Mouse (Mus musculus) frontal cortex, adult 2 months (tissue): ENCODE measurements around the gene Sash1. TPM values are rescaled to one million over a fixed set of nuclear protein-coding genes. Genes with fewer than 3 reads are reported as not detected.
A peak's percentile ranks its signal among the peaks of the same experiment; 100 is the strongest.

Source experiments
- DNase-seq, 2 experiments: peaks; one replicate each; pipeline ENCODE4 v3.0.0; 2022; ENCODE audit warnings: low spot score in 1 of 2; ENCODE audit errors: extremely low spot score in 1 of 2
- polyA plus RNA-seq: library from polyadenylated mRNA; depleted of rRNA; stranded (reverse); fragments of >200 nt; gene quantifications from 2 replicates; pipeline ENCODE4 v1.2.3, GENCODE M21; 2012

Gene Sash1
- polyA plus RNA-seq, 1 experiment: 35.6 TPM

DNA sequence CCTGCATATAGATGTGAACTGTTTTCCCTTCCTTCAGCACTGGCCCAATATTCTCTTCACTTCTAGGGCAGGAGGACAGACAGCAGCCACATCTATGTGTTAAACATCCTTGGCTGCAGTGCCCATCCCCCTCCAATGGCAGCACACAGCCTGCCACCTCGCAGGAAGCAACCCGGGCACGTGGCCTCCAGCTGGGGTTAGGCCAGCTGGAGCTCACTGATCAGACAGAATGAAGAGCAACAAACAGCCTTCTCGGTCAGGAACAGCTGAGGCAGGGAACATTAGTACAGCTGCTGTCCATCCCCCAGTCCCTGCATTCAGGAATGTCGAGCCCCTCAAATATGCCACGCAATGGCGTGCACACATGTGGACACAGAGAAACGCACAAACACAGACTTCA lies 81.6 kb downstream of the Sash1 start:
- DNase-seq: peak in 1 of 2 experiments; percentile 36

GRCm38 (mm10) chr10:8801719-8802347 lies 84.0 kb downstream of the Sash1 start:
- no peak for DNase-seq

- peak; percentile 56 to 75 for DNase-seq
Measured at GRCm38 (mm10) chr10:8801139-8801613, 84.7 kb downstream of the Sash1 start.

- DNase-seq: no peak
Measured at GRCm38 (mm10) chr10:8797826-8798225, 88.0 kb downstream of the Sash1 start.

- peak; percentile 30 to 87 for DNase-seq
Measured at GRCm38 (mm10) chr10:8795336-8795735, 90.5 kb downstream of the Sash1 start.

- peak in 1 of 2 experiments; percentile 91 for DNase-seq
Measured at GRCm38 (mm10) chr10:8792412-8792811, 93.5 kb downstream of the Sash1 start.

- no peak for DNase-seq
Measured at GRCm38 (mm10) chr10:8789096-8789495, 96.8 kb downstream of the Sash1 start.

DNA sequence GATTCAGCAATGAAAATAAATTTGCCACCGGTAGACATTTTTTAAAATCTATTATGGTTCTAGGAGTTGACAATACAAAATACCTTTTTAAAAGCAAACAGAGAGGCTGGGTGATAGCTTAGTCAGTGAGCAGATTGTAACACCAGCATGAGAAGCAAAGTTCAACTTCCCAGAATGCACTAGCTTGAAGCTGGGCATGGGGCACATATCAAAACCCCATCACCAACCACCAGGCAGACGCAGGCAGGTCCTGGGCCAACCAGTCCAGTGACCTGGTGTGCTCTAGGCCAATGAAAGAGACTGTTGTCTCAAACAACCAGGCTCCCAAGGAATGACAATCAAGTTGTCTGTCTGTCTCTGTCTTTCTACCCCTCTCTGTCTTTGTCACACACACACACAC lies 98.6 kb downstream of the Sash1 start:
- DNase-seq: no peak

DNA sequence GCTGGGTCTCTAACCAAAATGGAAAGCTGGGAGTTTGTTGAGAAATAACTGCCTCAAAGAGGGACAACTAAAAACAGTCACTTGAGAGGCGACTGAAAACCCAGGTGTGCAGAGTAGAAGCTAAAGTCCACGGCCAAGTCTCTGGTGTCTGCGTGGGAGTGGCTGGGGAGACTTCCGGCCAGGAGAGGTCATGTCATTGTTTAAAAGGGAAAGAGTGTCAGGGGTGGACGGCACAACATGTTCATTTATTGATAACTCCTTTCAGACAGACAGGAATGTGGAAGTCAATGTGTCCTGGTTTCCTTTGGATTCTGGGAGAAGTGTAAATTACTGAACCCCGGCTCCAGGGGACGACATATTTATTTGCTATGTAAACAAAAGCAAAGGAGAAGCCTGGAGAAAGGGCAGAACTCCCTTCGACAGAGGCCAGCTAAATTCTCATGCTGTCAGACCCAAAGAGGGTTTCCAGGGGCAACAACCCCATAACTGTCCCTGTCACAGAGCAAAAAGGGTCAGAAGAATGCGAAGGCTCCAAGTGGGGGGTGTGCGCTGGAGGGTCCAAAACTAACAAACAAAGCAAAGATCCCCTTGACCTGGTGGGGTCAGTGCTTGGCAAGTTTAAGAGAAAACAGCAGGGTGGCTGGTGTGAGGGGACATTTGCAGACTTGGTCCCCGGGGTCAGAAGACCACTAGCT lies 100.3 kb downstream of the Sash1 start:
- DNase-seq: no peak

DNA sequence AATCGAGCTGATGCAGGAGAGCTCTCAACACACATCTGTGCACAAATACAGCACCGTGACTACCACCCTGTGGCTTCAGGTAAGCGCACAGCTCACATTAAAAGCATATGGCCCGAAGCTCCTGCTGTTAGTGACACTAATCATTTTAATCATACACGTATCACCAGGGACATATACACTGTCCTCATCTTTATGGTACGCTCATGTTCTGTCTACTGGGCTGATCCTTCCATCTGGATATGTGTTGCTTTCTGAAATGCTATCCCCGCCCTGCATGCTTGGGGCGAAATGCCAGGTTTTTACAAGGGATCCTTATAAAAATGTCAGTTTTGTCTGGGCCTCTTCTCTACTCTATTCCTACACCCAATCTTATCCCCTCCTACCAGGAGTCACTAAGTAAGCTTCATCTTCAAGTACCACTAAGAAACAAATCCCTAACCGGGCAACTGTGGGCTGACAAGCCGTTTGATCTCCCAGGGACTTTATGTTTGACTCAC lies 103.9 kb downstream of the Sash1 start:
- DNase-seq: no peak

- no peak for DNase-seq
Measured at GRCm38 (mm10) chr10:8779842-8780241, 106.0 kb downstream of the Sash1 start.

DNA sequence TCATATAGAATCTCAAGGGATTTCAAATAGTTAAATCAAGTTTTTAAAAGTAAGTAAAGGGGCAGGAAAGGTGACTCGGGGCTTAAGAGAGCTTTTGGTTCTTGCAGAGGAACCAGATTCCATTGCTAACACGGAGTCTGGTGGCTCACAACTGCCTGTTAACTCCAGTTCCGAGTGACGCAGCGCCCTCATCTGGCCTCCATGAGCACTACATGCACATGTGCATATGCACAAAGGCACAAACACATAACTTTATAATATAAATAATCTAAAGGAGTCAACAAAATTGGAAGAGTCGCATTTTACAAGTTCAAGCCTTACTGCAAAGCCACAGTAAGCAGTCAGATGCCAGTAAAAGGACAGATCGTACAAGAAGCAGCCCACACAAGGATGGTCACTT lies 107.0 kb downstream of the Sash1 start:
- DNase-seq: no peak

DNA sequence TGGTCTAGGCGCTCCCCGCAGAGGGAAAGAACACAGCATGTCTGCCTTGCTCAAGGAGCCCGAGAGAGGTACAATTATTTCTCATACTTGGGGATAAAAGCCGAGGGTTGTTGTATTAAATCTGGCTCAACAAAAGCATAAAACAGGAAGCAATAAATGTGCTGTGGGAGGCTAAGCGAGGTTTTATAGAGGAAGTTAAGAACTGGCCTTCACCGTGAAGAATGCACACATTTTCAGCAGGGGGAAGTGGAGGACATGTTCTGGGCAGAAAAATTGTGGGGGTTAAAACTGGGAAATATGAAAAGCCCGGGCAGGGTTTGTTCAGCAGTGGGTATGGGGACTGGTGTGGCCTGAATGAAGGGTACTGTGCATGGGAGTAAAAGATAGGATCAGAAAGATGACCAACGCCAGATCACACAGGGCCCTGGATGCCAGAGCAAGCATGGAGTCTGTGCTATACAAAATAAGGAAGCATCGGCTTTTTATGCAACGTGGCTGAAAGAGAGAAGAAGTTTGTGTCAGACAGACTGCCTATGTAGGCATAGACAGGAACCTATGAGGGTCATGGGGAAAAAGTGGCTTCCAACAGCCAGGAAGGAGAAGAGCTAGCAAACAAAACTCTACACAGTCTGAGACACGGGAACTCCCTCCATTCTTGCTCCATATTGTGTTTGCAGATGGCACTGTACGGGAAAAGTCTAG lies 108.2 kb downstream of the Sash1 start:
- no peak for DNase-seq

DNA sequence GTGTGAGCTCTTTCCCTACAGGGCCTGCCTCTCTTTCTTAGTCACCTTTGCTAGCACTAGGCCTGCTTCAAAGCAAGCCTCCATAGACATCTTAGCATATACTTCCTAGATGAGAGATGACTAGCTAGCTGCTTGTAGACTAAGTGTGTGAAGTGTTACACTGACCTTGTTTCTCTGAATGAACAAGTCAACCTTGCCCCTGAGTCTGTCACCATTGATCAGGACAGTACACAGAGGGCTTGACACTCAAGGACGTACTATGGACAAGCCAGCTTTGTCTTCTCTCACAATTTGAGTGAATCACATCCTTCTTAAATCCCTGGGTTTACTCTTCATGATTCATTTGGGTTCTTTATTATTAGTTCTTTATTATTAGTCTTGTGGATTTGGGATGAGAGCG lies 109.1 kb downstream of the Sash1 start:
- no peak for DNase-seq

DNA sequence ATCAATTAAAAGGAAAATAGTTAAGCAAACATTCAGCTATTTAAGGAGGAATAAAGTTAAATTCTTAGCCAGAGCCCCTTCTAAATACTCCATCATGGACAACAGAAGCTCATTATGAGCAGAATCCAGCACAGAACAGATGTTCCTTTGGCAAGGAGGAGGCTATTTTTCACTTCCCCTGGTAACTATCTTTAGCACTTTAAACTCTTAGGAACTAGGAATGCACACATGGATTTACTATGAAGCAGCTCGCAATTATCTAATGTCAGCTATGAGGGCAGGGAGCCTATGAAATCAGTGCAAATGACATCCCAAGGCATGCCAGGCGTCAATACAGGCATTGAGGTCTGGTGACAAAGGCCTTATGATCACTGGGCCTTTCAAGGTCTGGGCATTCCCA lies 110.1 kb downstream of the Sash1 start:
- DNase-seq: no peak

GRCm38 (mm10) chr10:8772464-8773209 lies 113.2 kb downstream of the Sash1 start:
- no peak for DNase-seq

DNA sequence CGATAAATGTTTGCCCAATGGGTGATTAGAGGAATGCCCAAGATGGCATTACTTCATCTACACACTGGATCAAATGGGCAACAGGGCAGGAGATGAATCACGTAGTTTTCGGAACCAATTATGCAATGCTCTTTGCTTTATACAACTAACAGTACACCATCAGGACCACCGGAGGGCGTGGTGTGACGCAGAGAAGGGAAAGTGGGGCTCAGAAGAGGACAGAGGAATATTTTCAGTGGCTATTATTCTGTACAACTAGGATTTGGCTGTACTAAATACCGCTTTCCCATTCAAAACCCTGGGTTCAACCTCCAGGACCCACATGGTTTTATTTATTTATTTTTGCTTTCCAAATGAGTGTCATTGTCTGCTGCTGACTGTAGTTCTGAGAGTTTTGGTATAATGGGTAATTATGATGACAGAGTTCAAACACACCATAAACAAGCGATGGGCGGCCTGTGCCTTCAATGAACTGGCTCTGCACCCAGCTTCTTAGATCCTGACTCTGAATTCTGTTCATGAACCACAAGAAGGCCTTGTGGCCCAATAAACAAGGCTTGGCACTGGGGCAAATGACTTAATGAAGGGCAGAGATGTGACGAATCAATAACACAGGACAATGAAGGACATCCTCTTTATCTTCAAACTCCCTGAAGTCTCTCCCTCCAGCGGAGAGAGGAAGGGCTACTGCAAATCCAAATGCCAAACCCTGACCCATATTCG lies 114.8 kb downstream of the Sash1 start:
- DNase-seq: no peak

DNA sequence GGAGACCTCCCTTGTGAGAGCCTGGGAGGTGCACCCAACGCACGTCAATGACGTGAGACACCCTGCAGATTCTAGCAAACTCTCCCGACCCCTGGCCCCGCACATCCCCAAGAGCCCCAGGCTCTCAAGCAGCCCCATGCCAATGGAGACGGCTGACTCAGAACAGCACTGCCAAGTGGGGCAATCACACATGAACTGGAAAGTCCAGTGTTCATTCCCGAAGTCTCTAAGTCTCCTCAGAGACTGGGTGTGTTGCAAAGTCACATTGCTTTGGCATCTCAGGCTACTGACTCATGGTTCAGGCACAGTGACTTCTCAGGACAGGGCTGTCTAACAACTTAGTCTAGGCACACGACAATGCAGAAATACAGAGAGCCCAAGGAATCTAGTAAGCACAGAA lies 117.2 kb downstream of the Sash1 start:
- no peak for DNase-seq

- DNase-seq: no peak
Measured at GRCm38 (mm10) chr10:8767381-8767780, 118.5 kb downstream of the Sash1 start.

DNA sequence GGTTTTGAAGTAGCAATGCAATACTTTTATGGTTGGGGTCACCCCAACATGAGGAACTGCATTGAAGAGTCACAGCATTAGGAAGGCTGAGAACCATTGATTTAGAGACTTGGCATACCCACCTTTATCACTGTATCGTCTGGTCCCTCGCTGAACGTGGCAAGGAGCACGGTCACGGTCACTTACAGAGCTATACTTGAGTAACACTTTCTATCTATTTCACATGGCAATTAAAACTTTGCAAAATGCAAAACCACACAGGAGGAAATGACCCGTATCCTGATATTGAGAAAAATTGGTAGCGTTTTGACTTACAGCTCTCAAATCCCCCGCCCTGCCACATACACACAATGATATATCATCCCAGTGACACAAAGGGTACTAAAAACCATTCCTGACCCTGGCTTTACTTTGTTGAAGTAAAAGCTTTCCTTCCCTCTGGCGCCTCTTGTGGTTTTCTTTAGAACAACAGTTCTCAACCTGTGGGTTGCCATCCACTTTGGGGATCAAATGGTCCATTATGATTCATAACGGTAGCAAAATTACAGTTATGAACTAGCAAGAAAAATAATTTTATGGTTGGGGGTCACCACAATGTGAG lies 119.8 kb downstream of the Sash1 start:
- peak in 1 of 2 experiments; percentile 50 for DNase-seq
